Mouse (Mus musculus) cerebellum, adult 11 months (tissue): ENCODE data around the gene Flnb.

ENCODE experiments used
- DNase-seq: peaks from one replicate; pipeline ENCODE4 v3.0.0; 2022

Gene Flnb

DNA sequence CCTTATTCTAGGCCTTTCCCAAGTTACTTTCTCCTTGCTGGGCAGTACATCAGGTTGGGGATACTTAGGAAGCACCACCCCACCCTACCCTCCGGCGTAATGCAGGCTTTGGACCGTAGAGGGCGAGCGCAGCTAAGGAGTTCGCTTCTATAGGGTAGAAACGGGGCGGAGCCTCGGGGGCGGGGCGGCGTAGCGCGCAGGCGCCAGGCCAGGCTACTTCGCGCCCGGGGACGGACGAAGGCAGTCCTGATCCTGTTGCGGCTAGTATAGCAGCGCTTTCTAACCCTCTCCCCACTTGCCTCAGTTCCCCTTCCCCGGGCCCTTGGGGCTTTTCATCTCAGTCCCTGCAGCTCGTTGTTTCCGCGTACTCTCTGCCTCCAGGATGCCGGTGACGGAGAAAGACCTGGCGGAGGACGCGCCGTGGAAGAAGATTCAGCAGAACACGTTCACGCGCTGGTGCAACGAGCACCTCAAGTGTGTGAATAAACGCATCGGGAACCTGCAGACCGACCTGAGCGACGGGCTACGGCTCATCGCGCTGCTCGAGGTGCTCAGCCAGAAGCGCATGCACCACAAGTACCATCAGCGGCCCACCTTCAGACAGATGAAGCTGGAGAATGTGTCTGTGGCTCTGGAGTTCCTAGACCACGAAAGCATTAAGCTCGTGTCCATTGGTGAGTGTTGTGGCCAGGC, at the start of gene Flnb:
Flnb (plus strand) TSS at position 188 of the 693 bp plus-strand sequence.
- DNase-seq: peak; percentile 97

DNA sequence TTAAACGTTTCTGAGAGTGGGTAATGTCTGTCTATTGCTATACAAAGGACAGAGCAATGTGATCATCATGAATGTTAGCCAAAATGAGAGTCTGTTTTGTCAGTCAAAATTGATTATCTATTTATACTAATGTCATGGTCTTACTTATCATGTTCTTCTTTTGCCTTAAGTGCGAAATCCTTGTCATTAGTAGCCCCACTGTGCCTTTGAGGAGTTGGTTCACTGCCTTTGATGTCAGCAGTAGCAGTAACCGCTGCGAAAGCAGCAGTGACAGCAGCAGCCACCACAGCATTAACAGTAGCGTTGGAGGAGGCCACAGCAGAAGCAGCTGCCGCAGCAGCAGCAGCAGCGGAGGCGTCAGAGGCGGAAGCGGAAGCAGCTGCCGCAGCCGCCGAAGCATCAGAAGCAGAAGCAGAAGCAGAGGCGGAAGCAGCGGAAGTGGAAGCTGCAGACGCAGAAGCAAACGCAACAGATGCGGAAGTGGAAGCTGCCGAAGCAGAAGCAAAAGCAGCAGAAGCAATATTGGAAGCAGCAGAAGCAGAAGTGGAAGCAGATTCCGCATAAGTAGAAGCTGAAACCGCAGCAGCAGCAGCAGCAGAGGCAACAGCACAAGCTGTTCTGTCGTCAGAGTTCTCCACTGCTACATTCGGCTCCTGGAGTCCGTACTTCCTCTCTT, 43.9 kb upstream of the Flnb start:
- no peak for DNase-seq

DNA sequence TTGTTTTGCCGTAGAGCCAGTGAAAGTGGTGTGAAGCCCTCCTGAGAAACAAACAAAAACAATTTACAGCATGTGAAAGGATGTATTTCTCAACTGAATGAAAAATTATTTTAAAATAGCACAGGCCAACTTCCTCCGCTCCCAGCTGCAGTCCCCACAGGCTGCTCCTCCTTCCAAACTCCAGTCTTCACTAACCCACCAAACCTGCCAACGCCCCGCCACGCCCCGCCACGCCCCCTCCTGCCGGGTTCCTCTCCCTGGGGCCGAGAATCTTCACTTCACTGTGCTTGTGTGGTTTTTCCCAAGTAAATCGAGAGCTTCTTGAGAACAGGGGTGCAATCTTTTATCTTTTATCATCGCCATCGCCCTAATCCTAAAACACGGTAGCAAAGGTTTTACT, 31.7 kb upstream of the Flnb start:
- DNase-seq: no peak

DNA sequence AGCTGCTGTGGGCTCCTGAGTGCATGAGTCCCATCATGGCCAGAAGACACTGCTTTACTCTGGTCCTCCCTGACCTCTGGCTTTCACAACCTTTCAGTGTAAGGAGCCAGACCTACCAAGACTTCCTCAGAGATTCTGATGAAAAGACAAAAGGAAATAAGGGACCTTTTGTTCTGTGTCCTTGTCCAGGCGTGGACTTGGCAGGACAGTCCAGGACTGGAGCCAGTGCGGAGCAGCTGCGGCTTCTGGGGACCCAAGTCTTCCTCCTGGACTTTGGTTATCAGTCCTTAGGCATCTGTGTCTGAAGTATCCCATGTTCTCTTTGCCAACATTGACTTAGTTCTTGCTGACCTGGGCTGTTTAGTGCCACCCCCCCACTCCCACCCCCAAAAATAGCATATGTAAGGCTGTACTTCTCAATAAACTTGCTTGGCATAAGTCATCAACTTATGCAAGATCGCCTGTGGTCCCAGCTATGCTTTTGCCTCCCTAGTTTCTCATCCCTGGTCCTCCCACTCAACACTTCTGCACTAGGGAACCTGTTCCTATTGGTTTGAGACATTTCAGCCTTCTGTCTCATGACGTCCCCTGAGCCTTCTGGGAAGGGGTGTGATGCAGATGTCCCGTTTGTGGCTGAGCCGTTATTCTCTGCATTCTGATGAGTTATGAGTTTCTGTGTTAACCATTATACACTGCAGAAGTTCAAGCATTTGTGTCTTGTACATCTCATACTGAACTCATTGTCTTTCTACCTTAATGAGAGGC, 28.3 kb upstream of the Flnb start:
- no peak for DNase-seq

DNA sequence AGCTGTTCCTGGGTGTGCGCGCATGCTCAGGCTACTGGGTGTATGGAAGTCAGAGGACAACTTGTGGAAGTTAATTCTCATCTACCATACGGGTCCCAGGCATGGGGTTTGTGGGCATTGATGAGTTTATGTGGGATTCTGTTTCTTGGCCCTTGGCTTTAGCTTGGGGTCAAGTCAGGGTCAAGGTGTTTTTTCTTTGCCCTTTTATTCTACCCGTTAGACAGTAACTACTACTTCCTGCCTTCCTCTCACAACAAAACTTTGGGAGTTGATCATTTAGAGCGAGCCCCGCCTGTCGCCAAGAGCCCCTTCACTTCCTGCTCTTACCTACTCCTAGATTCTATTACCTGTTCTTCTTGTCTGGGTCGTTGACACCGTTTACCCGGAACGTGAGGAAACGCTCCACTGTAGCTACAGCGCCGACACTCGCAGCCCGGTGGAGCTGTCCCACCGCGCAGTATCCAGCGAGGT, 26.7 kb upstream of the Flnb start:
- DNase-seq: no peak

DNA sequence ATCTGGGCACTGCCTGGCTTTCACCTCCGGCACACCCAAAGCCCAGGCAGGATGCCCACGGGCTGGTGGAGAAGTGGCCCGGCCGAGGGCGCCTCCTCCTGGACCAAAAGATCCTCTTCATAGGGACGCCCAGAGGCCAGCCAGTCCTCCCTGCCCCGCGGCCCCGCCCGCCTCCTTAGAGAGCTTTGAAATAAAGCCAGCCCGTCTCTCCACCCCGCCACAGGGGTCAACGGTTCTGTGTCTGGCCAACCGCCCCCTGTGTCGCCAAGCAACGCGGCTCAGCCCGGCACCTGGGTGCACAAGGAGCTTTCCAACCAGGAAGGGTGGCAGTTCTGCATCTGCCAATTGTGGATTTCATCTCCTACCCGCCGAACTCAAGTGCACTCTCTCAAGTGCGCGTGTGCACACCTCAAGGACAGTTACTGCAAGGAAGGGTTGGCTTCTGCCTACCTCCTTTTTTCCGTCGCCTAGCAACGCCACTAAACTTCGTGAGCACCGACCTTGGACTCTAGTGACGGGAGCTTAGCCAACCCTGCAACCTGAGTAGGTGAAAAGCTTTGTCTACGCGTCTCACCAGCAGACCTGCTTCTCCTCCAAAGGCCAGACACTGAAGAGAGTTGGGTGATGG, 26.1 kb upstream of the Flnb start, which contains the start of gene Gm26661:
Gm26661 (plus strand) TSS at position 56 of the 628 bp plus-strand sequence.
- peak; percentile 41 for DNase-seq

DNA sequence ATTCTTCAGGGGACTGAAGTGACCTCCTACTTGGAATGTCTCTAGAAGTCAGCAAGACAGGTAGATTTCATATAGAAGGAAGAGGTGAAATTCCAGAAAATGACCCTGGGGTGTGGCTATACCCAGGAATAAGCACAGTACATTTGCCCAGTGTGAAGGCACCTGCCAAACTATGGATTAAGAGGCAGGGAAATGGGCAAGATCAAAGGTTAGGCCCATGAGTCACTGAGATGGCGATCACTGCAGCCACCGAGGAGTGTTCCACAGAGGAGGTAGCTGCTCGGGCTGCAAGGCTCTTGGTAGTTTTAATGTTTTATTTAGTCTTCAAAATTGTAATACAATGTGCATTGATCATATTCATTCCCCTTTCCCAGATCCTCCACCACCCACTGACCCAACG, 21.8 kb upstream of the Flnb start:
- DNase-seq: no peak

DNA sequence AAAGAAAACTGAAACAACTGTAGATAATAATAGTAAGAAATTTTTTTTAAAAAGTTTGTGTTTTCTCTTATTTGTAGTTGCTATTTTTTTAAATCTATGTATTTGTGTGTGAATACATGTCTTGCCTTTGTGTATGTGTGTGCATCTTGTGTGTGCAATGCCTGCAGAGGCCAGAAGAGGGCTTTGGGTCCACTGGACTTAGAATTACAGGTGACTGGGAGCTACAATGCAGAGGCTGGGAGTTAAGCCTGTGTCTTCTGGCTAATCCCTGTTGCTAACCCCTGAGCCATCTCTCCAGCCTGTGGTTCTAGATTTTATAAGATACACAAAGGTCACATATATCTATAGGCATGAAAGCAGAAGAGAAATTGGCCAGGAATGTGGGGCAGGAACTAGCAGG, 17.1 kb upstream of the Flnb start:
- no peak for DNase-seq

DNA sequence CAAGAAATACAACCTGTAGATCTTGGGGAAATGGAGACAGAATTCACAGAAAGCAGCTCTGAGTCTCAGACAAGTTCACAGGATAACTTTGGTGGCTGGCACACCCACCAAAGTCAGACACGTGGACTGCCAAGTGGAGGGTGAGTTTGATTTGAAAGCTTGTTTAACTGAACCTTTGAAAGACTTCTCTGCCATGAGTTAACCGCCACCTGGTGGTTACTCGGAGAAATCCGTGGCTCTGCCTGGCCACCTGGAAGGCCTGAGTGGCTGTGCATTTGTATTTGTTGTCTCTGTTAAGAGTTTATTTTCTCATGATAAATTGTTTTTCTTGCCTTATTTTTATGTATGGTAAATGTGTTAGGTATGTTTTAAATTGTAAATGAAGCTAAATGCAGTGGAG, 15.9 kb upstream of the Flnb start:
- peak; percentile 39 for DNase-seq

DNA sequence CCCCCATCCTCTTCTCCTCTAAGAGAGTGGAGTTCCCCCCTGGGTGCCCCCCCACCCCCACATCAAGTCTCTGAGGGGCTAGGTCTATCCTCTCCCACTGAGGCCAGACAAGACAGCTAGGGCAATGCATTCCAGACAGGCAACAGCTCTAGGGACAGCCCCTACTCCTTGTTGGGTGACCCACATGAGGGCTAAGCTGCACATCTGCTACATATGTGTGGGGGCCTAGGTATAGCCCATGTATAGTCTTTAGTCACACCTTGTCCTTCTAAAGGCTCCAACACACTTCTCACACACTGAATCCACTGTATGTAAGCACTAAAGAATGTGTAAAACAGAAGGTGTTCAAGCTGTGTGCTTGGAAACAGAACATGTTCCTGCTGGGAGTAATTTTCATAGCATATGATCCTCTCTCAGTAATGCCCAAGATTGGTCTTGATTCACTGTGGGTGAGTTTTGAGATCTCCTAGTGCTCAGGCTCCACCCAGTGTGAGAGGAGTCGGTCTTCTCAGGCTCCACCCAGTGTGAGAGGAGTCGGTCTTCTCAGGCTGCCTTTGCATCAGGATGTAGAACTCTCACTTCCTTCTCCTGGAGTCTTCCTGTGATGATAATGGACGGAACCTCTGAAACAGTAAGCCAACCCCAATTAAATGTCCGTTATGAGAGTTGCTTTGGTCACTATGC, 13.7 kb upstream of the Flnb start:
- DNase-seq: peak; percentile 54

DNA sequence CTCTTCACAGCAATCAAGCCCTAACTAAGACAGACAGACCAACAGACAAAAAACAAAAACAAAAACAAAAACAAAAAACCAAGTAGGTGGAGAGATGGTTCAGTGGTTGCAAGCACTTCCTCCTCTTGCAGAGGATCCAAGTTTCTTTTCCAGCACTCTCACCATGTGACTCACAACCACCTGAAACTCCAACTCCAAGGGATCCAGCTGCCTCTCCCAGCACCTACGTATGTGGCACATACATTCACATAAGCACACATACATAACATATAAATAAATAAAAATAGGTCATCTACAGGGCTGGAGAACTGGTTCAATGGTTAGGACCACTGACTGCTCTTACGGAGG, 13.2 kb upstream of the Flnb start:
- DNase-seq: no peak

DNA sequence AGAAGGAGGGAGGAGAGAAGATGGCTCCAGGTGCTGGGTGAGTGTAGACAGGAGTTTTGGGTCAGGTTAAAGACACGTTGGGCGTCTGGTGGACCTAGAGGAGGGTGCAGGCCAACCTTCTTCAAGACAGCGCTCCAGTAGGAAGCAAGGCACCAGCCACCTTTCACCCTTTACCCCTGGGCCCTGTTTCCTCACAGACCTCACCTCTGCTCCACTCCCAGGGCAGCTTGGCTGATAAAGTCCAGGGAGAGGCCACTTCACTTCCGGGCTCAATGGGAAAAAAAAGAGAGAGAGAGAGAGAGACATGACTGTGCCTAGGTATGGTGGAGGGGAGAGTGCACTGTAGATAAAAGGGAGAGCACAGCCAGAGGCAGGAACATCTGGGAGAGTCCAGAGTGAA, 10.0 kb upstream of the Flnb start:
- no peak for DNase-seq

DNA sequence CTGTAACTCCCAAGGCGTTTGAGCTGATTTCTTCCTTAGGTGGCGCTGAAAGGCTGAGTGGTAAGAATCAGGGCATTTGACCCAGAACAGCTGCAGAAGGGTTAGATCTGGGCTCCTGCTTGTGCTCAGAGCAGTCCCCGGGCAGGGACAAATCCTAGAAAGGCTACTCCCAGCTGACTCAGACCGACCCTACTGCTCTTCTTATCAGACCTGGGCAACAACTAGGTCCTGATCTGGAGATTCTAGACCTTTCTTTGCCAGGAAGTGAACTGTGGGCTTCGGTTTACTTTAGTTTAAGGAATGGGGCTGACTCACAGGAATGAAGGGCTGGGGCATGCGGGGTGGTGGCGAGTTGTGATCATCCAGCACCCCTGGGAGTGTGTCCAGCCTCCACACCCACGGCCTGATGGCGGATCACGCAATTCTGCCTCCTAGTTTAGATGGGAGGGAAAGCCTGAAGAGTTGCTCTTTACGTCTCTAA, 9.2 kb upstream of the Flnb start:
- DNase-seq: no peak

DNA sequence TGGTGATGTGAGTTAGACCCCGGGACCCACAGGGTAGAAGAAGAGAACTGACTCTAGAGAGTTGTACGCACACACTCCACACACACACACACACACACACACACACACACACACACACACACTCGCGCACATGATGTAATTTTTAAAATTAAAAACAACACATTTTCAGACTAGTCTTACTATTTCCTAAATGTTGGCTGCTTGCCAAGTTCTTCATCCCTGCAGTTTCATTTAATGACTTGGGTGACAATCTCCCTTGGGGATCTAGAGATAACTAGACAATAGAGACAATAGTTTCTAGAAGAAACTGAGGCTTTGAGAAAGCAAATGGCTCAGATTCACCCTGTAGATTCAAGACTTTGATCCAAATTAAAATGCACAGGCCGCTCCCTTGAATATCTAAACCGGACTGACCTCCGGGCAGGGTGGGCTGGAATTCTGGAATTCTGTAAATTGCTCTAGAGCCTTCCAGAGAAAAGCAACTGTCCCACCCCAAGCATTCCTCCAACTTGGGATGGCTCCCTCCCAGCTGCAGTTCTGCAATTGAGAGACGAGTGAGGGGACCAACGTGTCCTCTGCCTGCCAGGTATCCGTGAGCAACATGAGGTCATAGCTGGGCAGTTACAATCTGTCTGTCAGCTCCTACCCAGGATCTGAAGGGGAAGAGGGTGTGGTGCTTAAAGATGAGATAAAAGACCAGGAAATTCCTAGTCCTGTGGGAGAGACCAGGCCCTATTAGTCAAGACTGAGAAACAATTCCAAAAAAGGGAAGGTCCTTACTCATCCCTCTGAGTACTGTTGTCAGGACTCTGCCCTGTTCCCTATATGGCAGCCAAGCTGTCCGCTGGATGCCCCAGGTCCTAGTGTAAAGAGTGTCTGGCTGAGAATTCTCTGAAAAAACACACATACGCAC, 8.5 kb upstream of the Flnb start:
- no peak for DNase-seq

DNA sequence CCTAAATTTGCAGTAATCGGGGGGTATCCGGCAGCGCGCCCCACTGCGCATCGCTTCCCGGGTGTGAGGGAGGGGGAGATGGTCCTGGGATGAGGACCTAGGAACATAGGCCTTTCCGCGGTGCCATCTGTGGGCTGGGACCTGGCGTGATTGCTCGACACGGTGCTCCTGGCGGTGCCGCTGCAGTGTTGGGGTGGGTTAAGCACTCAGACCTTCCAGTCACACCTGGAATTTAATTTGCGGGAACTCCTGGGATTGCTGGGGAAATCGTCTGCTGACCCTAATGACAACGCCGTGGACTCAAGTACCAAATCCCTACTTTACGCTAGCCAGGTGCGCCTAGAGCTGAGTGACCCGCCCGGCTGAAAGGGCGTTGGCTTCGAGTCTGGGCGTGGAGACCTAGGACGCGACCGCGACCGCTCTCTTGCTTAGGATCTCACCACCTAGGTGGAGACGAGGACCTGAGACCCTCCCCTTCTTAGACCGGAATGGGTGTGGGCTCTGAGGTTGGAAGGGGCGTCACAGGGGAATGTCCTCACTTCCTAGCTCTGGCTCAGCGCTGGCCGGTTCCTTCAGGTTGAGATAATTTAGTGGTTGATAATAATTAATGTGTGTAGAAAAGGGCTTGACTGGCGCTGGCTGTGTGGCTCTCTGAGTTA, 835 bp downstream of the Flnb start:
- peak; percentile 41 for DNase-seq

DNA sequence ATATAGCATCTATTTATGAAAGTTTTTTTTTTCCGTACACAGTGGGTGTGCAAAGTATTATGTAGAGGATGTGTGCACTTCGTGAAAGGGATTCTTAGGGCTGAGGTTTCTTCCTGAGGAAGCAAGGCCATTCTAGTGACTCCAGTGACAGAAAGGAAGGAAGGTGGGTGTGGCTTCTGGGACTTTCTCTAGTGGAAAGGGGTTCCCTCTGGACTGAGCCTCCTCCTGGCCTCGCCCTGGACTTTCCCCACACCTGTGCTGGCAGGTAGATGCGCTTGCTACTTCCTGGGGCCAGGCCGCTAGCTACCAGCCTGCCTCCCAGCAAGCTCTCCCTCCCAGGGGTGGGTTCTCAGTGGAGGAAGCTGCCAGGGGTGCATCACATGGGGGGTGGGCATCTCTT, 1.7 kb downstream of the Flnb start:
- no peak for DNase-seq

DNA sequence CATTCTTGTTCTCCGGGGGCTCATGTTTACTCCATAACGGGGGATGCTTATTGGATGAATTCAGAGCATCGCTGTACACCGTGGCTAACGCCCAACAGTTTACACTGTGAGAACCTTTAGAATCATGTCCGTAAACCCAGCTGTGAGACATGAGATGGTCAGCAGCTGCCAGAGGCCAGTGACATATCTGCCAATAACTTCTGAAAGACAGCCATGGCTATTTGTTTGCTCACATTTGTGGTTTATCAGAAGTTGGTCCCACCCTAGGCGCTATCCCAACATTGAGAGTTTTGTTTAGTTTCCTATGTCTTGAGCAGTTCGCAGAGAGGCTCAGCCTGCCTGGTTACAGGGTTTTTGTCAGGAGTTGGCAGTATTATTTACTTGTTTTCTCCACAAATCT, 3.6 kb downstream of the Flnb start:
- DNase-seq: no peak

DNA sequence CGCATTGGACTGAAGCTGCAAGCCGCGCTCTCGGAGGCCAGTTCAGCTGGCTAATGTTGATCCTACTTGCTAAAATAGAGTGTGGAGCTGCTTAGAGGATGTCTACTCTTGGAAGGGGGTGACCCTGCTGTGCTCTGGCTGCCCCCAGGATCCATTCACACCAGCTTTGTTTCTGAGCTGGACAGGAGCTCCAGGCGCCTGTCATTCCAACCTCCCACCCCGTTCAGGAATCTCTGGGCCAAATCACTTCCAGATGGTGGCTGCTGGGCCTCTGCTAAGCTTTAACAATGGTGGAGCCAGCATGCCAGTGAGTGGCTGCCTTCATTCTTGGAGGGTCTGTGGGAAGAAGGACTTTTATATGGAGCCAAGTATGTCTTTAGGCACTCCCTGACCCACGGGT, 4.9 kb downstream of the Flnb start:
- no peak for DNase-seq

DNA sequence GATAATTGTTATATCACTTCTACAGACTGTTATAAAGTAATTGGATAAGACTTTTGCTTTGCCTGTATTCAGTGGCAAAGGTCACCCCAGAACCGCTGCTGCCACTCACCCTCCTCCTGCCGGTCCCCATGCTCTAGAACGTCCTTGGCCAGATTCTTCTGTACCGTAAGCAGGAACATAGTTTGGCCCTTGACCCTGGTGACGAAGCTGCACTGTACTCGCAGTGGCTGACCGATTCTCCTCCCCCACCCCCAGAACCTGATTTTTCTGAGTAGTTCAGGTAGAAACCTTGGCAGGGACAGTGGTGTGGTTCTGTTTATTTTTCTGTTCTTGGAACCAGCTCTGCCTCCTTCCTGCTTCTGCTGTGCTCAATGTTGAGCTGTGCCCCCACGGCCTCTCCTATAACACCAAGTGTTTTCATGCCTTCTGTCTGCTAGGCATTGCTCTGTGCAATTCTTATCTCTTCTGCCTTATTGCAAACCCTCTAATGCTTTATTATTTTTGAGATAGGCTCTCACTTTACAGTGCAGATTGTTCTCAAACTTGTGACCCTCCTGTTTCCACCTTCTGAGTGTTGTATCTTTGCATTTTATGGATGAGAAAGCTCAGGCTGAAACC, 7.0 kb downstream of the Flnb start:
- no peak for DNase-seq

DNA sequence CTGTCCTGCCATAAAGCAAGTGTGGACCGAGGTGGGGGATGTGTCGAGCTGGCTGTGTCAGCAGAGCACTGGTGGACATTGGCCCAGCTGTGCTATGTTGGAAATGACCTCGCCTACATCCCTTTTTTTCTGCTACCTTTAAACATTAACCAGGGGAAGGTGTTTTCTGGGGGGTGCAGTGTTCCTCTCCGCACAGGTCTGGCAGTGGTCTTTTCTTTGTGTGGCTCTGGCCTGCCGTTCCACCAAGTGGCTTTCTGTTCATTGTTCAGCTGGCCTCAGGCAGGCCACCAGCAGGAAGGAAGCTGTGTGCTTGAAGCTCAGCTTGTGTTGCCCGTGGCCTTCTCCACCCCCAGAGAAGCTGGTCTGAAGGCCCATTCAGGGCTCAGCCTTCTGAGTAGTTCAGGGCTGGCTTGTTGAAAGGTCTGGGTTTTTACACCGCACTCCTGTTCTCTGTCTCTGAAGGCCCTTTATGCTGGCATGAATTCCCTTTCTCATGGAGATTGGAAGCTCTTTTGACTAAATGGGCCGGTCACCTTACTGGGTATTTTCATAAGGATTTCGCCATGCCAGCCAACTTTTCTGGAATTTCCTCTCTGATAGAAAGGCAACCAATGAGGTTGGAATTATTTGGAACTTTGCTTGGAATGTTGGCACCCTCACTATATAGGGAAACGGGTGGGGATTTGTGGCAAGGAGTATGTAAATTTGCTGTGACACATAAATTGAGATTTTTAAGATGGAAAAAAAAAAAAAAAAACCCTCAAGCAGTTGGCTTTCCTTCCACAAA, 8.6 kb downstream of the Flnb start:
- DNase-seq: no peak
